Mouse (Mus musculus) hematopoietic stem cell, adult 5-6 weeks (primary cell): Measurements from ENCODE around the gene Gm5916. TPM values are rescaled to one million over a fixed set of nuclear protein-coding genes. Genes with fewer than 3 reads are reported as not detected.

ENCODE experiments used
- ATAC-seq, 2 experiments: fragments of 125-278 bp in 1 of 2; replicated peaks in 1 of 2; 2 replicates each; pipeline ENCODE4 v1.8.0; 2016 to 2017; ENCODE audit warnings: inconsistent platforms in 2 of 2, mild to moderate bottlenecking in 2 of 2, moderate number of reproducible peaks in 2 of 2, low read depth in 1 of 2, moderate TSS enrichment in 1 of 2; ENCODE audit not compliant: low FRiP score in 2 of 2, poor library complexity in 2 of 2, severe bottlenecking in 2 of 2, insufficient read depth in 1 of 2, low TSS enrichment in 1 of 2
- total RNA-seq: library from RNA; stranded (forward); fragments of 172-1452, 232-1000 nt; gene quantifications from 2 replicates; pipeline ENCODE4 v1.2.3, GENCODE M21; 2017

The Gm5916 gene
- total RNA-seq = not detected in 2 replicates

- ATAC-seq = no peak
Measured at GRCm38 (mm10) chr9:36128679-36129078, at the start of gene Gm5916. TSS of gene Gm5916 (minus strand) at chr9:36128779.

Other genes with a start within 250 kb of the Gm5916 start
- not detected in 2 replicates for gene 9230113P08Rik, start 220.4 kb downstream of the Gm5916 start, total RNA-seq